Mouse (Mus musculus) frontal cortex, postnatal 25 days (tissue): Measurements from ENCODE around the gene Pds5b.
"Not testable (repeated sequence)": the region's sequence is repeated elsewhere in the genome, so short reads cannot be mapped to it uniquely, and the experiment has no call there.

ENCODE experiments used
- DNase-seq, 2 experiments: peaks; one replicate each; pipeline ENCODE4 v3.0.0; 2022; ENCODE audit warnings: low spot score in 2 of 2

Pds5b gene

DNA sequence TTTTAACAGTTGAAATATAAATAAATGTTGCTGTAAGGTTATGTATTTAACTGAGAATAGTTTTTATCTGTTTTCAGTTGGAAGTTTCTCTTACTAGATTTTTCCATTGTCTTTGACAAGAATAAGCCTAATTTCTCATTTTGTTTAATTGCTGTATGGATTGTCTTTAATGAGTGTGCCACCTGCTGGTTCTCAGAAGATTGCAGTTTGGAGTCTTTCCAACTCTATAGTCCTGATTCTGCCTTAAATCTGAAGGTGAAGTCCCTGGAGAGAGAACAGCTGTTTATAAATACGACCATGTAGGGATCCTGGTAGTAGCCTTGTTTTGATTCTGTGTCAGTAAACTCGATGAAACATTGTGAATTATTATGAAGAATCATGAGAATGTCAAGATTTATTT is 29.2 kb downstream of the Pds5b start:
- DNase-seq: no peak

DNA sequence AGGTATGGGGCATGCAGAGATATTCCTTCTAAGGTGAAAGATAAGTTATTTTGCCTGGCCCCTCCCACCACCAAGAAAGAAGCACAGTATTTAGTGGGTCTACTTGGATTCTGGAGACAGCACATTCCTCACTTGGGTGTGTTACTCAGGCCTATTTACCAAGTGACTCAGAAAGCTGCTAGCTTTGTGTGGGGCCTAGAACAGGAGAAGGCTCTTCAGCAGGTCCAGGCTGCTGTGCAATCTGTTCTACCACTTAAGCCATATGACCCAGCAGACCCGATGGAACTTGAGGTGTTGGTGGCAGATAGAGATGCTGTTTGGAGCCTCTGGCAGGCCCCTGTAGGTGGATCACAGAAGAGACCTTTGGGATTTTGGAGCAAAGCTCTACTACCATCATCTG is 33.1 kb downstream of the Pds5b start:
- not testable (repeated sequence) for DNase-seq

DNA sequence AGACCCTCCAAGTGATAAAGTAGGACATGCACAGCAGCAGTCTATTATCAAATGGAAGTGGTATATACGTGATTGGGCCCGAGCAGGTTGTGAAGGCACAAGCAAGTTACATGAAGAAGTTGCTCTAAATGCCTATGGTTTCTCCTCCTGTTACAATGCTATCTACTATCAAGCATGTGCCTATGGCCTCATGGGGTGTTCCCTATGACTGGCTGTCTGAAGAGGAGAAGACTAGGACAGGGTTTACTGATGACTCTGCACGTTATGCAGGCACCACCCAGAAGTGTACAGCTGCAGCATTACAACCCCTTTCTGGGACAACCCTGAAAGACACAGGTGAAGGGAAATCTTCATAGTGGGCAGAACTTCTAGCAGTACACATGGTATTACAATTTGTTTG is 33.6 kb downstream of the Pds5b start:
- not testable (repeated sequence) for DNase-seq

DNA sequence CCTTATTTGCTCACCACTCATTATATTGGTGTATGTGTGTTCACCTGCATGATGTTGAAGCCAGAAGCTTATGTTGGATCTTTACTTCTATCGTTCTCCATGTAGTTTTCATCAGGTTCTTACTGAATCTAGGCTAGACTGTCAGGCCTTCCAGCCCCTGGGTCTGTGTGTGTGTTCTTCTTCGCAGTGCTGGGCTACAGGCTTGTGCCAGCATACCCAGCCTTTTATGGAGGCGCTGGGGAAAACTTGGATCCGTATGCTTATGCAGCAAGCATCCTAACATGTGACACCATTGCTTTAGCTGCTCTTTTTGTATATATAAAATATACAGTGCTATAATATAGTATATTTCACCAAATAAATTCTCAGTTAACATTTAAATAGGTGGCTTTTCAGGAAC is 38.0 kb downstream of the Pds5b start:
- DNase-seq: no peak

DNA sequence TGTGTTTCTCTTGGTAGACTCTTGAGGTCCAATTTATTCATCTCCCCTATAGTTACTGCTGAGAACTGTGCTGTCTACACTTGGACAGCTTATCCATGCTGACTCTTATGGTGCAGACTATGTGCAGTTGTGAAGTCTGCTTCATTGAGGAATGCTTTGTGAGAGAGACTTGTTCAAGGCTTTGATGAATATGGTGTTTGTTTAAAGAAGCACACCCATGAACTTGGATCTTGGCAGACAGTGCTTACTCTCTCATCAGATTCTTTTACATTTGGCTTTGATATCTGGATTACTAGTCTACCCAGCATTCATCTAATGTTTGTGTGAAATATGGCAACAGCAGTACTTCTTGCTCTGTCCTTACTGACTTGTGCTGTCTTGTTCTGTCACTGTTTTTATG is 39.9 kb downstream of the Pds5b start:
- no peak for DNase-seq

DNA sequence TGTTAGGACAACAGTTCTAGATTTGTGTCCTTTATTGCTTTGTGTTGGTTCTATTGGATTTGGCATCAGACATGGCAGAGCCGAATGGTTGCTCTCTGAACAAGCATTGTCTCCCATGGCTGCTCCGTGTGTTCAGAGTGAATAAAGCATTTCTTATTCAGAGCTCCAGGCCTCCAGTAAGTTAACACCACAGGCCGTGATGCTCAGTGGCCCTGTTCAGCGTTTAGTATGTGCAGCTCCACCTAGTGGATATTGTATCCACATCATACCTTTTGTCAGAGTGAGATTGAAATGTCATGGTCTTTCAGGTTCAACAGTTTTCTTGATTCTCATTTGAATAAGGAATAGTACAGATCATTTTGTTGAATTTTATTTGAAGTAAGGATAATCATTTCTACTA is 44.2 kb downstream of the Pds5b start:
- DNase-seq: no peak

DNA sequence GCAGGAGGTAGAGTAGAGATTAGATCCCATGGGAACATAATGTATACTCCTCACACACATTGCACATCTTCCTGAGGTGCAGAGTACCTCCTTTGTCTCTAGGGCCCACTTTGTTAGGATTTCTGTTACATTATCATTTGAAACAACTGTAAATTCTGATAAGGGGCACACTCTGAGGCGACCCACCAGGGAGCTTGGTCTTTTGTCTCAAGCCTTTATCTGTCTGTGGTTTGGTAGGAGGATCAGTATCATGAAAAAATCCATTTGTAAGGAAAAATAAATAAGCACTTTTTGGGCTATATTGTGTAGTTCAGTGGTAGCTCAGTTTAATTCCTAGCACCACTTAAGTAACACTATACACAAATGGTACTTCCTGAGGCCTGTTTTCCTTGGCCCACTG is 51.1 kb downstream of the Pds5b start:
- no peak for DNase-seq

DNA sequence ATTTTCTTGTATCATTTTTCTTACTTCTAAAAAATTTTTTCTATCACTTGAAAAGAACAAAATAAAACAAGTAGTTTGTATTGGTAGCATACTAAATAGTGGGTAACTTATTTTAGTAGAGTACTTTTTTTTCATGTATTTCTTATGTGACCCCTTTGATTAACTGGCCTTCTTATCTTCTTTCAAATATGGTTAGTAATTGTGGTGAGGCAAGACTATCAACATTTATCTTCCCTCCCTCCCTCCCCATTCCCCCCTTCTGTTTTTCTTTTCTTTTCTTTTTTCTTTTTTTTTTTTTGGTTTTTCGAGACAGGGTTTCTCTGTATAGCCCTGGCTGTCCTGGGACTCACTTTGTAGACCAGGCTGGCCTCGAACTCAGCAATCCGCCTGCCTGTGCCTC is 63.5 kb downstream of the Pds5b start:
- not testable (repeated sequence) for DNase-seq

DNA sequence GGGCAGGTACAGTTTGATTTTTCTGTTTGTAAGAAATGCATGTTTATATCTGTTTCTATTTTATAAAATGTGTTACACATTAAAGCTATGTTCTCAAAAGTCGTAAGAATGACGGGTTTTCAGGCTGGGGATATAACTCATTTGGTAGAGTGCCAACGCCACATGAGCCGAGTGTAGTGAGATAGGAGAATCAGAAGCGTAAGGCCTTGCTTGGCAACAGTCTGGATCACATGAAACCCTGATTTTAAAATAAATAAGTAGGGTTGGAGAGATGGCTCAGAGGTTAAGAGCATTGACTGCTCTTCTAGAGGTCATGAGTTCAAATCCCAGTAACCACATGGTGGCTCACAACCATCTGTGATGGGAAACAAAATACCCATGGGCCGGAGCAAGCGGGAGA is 65.8 kb downstream of the Pds5b start:
- no peak for DNase-seq

DNA sequence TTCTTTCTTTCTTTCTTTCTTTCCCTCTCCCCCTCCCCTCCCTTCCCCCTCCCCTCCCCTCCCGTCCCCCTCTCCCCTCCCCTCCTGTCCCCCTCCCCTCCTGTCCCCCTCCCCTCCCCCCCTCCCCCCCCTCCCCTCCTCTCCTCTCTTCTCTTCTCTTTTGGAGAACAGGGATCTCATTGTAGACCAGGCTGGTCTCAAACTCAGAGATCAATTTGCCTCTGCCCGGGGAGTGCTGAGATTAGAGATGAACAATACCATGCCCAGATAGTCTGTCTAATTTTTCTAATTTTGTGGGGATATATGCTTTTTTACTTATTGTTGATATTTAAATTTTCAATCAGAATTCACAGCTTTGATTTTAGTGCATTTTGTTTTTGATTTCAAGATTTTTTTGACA is 67.1 kb downstream of the Pds5b start:
- DNase-seq: no peak

DNA sequence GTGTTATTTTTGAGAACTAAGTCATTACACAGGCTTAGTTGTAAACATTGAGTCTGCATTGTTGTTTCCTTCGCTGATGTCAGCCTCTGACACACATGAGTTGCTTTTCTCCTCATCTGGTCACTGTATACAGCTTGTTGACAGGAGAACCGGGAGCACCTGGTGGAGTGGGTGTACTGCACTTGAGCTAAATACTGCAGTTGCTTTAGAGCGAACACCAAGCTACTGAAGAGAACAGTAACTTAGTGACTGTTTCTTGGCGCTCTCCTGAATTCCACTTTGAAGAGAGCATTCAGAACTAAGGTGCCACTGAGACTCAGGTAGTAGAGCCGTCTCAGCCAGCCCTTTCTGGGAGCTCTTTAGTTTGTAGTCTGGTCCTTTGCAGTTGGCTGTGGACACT is 83.1 kb downstream of the Pds5b start:
- DNase-seq: no peak

DNA sequence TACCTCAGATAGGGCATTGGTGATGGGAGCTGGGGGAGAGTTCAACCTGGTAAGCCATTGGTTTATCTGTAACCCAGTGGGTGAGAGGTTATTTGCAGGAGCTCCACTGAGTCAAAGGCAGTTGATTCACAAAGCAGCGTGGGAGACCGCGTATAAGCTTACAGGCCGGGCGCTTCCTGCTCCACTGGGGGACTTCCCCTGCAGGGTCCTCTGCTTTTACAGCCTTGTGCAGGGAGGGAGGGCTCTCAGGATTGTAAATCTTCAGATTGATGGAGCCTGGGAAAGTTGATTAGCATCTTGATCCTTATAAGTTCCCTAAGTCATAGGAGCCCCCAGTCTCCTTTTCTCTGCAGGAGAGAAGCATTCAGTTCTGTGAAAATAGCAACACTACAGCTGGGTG is 98.9 kb downstream of the Pds5b start:
- no peak for DNase-seq

DNA sequence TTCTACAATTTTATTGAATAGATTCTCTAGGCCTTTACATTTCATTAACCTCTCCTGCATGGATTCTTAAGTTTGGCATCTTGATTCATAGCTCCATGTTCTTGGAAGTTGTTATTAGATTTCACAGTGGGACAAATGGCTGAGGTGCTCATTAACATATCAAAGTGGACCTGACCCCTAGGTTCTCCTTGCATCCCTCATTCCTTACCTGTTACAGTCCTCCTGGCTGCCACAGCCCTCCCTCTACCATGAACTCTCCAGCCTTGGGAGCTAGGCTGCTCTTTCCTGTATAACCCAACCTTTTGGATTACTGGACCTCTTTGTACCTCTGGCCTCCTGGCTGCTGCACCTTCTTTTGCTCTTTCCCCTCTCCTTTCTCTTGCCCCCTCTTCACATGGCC is 99.5 kb downstream of the Pds5b start:
- no peak for DNase-seq

DNA sequence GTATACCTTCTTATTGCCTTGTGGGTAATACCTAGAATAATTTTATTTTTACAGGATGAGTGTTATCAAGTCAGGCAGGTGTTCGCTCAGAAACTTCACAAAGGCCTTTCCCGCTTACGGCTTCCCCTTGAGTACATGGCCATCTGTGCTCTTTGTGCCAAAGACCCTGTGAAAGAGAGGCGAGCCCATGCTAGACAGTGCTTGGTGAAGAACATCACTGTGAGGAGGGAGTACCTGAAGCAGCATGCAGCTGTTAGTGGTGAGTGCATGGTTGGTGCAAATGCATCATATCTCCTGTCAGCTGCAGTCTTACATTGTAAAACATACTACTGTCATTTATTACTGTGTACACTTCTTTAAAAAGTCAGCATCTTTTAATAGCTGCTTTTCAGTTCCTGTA is 114.7 kb downstream of the Pds5b start:
- no peak for DNase-seq

DNA sequence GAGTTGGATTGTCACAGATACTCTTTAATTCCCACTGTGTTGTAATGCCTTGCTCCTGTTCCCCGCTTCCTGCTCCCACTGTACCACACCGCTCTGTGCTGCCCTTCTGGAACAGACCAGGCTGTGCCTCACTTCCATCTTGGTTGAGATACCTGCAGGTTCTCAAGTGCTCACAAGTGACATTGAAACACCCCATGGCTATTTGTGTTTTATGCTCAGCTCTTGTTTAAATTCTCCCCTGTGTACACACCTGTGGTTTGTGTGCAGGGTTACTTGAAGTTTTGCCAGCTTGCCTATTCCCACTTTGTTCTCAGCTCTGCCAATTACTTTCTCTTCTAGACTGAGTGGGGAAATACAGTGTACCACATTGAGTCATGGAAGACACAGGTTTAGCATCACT is 115.5 kb downstream of the Pds5b start:
- DNase-seq: no peak

DNA sequence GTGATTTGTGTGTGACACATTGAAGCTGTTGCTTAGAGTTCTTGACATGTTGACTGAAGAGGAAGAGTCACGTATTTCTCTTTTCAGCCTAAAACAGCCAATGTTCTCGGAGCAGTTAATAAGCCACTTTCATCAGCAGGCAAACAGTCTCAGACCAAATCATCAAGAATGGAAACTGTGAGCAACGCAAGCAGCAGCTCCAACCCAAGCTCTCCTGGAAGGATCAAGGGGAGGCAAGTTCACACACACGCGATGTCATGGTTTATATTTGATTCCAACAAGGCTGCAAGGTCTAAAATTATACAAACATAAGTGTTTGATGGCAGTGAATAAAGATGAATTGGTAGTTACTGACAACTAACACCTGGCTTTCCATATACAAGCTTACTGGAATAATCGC is 120.6 kb downstream of the Pds5b start:
- no peak for DNase-seq

DNA sequence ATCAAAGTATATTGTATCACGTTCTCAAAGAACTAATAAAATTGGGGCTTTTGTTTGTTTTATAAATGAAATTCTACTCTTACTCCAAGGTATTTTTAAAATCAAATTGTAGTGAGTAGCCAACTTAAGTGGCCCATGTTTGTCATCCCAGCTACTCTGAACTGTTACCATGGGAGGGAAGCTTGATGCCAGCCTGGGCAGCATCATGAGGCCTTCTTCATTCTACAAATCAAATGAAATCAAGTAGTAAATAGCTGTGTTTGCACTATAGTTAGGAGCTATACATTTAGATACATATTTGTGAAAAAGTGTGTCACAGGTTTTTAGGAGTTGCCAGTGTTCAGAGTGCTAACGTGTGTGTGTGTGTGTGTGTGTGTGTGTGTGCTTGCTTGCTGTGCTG is 126.5 kb downstream of the Pds5b start:
- no peak for DNase-seq

DNA sequence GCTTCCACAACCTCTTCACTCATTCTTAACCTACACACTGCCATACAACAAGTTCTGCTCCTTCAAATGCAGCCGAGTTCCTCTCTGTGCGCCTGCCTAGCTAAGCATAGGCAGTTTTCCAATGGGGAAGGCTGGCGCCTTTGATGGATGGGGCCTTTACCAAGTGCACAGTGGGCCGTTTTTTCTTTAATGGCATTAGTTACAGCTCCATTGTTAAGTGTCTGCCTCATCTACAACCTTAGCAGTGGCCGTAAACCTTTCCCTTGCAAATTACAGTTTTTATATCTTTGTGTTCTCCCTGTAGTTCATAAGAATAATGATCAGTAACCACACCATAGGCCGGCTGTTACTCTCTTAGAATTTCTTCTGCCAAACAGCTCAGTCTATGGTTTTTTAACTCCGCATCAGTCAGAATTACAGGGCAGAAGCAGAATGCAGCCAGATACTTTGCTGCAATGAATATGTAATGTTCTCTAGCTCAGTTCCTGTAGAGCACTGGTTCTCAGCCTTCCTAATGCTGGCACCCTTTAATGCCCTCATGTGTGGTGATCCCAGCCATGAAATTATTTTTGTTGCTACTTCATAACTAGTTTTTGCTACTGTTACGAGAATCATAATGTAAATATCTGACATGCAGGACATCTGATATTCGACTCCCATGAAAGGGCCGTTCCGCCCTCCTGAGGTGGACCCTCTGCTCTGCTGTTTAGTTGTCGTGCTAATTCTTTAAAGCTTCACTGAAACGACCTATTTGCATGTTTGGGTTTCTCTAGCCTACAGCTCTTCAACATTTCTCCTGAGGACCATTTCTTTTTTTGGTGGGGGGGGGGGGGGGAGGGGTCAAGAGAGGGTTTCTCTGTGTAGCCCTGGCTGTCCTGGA is 140.8 kb downstream of the Pds5b start:
- no peak for DNase-seq

DNA sequence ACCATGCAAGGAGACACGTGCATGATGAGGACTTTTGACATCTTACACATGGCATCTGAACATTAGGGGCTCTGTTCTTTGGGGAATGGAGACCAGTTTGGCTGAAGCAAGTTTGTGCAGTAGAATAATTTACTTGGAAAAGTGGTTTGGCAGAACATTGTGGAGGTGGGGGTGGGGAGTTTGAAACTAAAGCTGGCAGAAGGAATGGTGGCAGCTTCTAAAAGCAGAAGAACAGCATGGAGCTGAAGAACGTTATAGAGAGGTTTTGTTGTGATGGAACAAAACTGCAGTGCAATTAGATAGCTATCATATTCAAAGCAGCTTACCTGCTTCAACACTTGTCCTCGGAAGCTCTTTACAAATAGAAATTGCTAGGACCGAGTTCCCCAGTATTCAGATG is 141.9 kb downstream of the Pds5b start:
- no peak for DNase-seq

DNA sequence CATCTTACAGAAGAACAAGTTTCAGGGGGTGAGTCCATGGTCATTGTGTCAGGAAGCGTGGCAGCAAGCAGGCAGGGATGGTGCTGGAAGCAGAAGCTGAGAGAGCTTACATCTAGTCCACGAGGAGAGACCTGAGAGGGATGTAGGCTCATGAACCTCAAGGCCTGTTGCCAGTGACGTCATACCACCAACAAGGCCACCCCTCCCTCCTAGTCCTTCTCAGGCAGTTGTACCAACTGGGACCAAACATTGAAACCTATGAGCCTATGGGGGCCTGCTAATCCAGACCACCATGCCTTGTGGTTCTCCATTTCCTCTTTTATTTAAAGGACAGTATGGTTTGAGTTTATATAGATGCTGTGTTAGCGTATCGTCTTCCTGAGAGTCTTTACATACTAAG is 143.2 kb downstream of the Pds5b start:
- DNase-seq: no peak

DNA sequence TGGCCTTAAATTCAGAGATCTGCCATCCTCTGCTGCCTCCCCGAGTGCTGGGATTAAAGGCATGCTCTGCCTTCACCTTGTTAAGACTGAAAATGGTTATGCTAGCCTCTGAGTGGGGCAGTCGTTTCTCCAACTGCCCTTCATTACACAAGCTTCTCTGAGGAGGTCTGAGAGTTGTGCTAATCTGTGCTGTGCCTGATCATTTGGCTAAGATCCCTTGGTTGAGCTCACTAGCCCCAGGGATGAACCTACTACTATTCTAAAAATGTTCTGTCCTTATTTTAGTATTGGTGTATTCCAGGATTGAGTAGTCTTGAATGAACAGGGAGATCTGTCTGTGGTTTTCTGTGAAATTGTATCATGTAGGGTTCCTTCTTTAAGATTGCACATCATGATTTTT is 144.5 kb downstream of the Pds5b start:
- DNase-seq: no peak

DNA sequence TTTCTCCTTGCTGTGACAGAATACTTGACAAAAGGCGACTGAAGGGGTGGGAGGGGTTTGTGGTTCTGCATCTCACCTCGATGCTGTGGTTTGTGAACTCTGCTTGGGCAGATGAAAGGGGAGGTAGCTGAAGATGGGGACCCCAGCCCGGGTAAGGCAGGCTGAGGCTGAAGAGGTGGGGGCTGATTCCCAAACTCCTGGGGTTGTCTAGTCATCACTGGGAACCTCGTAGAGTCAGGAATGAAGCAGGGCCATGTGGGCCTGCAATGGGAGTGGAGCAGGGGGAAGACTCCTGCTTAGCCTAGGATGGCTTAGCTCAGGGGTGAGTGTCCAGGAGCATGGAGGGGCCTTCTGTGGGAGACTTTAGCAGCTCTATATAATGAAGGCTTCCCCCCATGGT is 145.3 kb downstream of the Pds5b start:
- no peak for DNase-seq

DNA sequence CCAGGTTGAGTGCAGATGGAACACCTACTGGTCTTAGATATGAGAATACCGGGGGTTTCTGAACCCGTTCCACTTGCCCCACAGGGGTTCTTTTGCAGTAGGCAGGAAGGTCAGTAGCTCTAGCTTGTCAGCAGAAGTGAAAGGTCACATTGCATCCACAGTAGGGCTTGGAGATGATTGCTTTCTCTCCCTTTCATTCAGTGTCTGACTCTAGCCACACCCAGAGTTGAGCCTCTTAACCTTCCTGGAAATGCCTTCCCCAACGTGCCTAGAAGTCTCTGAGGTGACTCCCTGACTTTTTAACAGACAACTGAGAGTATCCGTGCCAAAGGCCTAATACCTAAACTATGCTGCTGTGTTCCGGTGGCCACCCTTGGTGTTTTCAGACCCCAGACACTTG is 146.0 kb downstream of the Pds5b start:
- no peak for DNase-seq

DNA sequence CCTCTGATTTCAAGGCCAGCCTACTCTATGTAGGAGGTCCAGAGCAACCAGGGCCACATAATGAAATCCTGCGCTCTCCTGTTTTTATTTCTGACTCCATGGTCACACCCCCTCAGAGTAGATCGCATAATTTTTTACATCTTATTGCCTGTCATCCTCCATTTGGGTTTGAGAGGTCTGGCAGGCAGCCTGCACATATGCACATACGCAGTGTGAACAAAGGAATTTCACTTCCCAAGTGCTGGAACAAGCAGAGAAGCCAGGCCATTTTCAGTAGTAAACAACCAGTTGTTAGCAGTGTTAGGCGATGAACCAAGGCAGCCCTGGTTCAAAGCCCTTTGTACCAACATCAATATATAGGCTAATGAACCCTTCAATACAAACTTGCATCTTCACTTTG is 147.6 kb downstream of the Pds5b start:
- no peak for DNase-seq
